Mouse (Mus musculus) liver, postnatal 0 days (tissue): ENCODE results near the gene Gm8871. TPM values are rescaled to one million over a fixed set of nuclear protein-coding genes. Genes with fewer than 3 reads are reported as not detected.
"Not testable (repeated sequence)": the region's sequence is repeated elsewhere in the genome, so short reads cannot be mapped to it uniquely, and the experiment has no call there.

Experiments used
- ATAC-seq: fragments of 200-750 bp; cut with Nextera tagmentation; 2 replicates; pipeline ENCODE4 v1.8.0; 2017; ENCODE audit warnings: mild to moderate bottlenecking, moderate library complexity
- DNase-seq: peaks from one replicate; pipeline ENCODE4 v3.0.0-alpha.2; 2016
- H3K27ac ChIP-seq: fragments of 300-500 bp; sonication (generic); 2 replicates; pipeline ENCODE4 v1.5.1; 2014; ENCODE audit warnings: antibody characterized with exemption, moderate library complexity, mild to moderate bottlenecking, low read depth
- H3K27me3 ChIP-seq: fragments of 300-500 bp; sonication (generic); 2 replicates; pipeline ENCODE4 v1.6.1; 2014; ENCODE audit warnings: low read length, control low read depth, mixed read lengths; ENCODE audit not compliant: insufficient read depth
- H3K36me3 ChIP-seq: fragments of 300-500 bp; sonication (generic); replicated peaks from 2 replicates; pipeline ENCODE4 v1.6.1; 2014; ENCODE audit warnings: mild to moderate bottlenecking, control low read depth, low read length, moderate library complexity, mixed read lengths; ENCODE audit not compliant: insufficient read depth
- H3K4me1 ChIP-seq: fragments of 300-500 bp; sonication (generic); 2 replicates; pipeline ENCODE4 v1.6.1; 2014; ENCODE audit warnings: antibody characterized with exemption, mild to moderate bottlenecking, control low read depth; ENCODE audit not compliant: insufficient read depth
- H3K4me2 ChIP-seq: fragments of 300-500 bp; sonication (generic); 2 replicates; pipeline ENCODE4 v1.6.1; 2014; ENCODE audit warnings: low read depth, mild to moderate bottlenecking, low read length, moderate library complexity, mixed read lengths
- H3K4me3 ChIP-seq: fragments of 300-500 bp; sonication (generic); 2 replicates; pipeline ENCODE4 v1.5.1; 2014; ENCODE audit warnings: low read depth, low read length
- H3K9ac ChIP-seq: fragments of 300-500 bp; sonication (generic); replicated peaks from 2 replicates; pipeline ENCODE4 v1.6.1; 2014; ENCODE audit warnings: mild to moderate bottlenecking, moderate library complexity
- H3K9me3 ChIP-seq: fragments of 300-500 bp; sonication (generic); 2 replicates; pipeline ENCODE4 v1.6.1; 2016; ENCODE audit warnings: mild to moderate bottlenecking, control low read depth, low read length, mixed read lengths
- WGBS: fragments of 180-500 bp; shearing (Covaris S2); extraction: QIAGEN DNeasy Blood & Tissue Kit; methylation state at CpG from one replicate; pipeline ENCODE4 v1.1.7; 2014; ENCODE audit not compliant: insufficient replicate concordance; 5-methylcytosine and 5-hydroxymethylcytosine counted together
- polyA plus RNA-seq: library from polyadenylated mRNA; unstranded; fragments of >200 nt; fragmentation: Nextera tagmentation; extraction: Ambion mirVana; gene quantifications from 2 replicates; pipeline ENCODE4 v1.2.1, GENCODE M21; 2015

The Gm8871 gene
- polyA plus RNA-seq = not detected in 2 replicates

DNA sequence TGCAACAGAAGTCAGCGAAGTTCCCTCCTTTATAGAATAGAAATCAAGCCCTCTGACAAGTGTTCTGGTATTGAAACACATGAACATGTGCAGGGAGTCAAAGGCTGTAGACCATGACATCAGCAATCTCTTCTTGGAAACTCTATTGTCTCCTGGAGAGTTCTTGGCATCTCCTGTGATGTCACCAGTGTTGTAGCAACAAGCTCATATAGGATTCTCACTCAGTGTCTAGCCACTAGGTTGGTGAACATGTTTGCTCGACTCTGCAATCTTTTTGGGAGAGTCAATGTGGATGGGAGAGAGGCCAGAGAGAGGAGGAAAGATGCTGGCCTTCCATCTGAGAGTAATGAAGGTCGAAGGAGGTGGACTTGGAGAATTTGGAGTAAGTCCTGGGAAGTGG lies at the start of gene Gm8871, which contains the start of gene Gm8857:
Gene Gm8871 (plus strand): TSS at position 301 of the 400 bp plus-strand sequence.
Gene Gm8857 (plus strand): TSS at position 303 of the 400 bp plus-strand sequence.
- WGBS = 44% methylated on average over 2 of the region's 3 CpGs
- H3K4me3 ChIP-seq, H3K36me3 ChIP-seq, DNase-seq, ATAC-seq, H3K4me1 ChIP-seq, H3K4me2 ChIP-seq, H3K9ac ChIP-seq, H3K9me3 ChIP-seq, H3K27me3 ChIP-seq, H3K27ac ChIP-seq: not testable (repeated sequence)

DNA sequence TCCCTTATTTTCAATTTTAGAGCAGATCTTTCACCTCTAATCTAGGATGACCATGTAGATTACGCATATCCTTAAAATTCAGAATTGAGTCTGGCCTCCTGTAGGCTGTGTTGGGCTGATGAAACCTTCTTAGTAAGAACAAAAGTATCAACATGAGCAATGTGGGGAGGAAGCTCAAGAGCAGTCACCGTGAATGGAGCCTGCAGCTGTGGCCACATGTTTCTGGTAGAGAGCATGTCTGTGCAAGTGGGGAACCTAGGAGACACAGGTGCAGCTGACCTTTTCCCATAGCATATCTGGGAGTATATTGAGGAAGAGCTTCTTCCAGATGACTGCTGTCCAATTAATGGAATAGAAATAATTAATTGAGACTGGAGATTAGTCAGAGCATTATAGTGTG lies 5.9 kb downstream of the Gm8871 start:
- DNase-seq, H3K4me2 ChIP-seq, H3K4me3 ChIP-seq, H3K27me3 ChIP-seq, H3K9ac ChIP-seq, H3K36me3 ChIP-seq, H3K9me3 ChIP-seq, ATAC-seq, H3K4me1 ChIP-seq, H3K27ac ChIP-seq: not testable (repeated sequence)
- WGBS = 38% methylated on average over 1 of the region's 2 CpGs

DNA sequence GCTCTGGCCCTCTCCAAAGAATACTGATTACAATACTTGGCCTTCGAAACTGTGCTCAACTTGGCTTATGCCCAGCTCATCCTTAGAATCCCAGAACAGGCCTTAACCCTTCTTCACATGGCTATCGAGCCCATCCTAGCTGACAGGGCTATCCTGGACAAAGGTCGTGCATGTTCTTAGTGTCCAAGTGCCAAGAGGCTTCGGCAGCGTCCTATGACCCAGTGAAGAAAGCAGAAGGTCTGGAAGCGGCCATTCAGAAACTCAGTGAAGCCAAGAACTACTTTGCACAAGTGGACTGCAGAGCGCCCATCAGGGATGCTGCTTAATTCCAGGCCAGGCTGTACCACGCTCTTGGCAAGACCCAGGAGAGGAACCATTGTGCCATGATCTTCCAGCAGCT lies 10.5 kb downstream of the Gm8871 start:
- ATAC-seq, H3K9me3 ChIP-seq, H3K4me2 ChIP-seq, H3K9ac ChIP-seq, DNase-seq, H3K4me1 ChIP-seq, H3K27me3 ChIP-seq, H3K27ac ChIP-seq, H3K36me3 ChIP-seq, H3K4me3 ChIP-seq: not testable (repeated sequence)
- WGBS = 84% methylated on average over 4 of the region's 8 CpGs

Other genes with a start within 250 kb of the Gm8871 start
- not detected in 2 replicates for gene Gm8857, start within 50 bp of the Gm8871 start, polyA plus RNA-seq
- not detected in 2 replicates for gene Gm8879, start 179.8 kb downstream of the Gm8871 start, polyA plus RNA-seq
- not detected in 2 replicates for gene Gm5861, start 235.3 kb downstream of the Gm8871 start, polyA plus RNA-seq